Mouse (Mus musculus) kidney, adult 2 months (tissue): ENCODE measurements around the gene Actn1.
"Not testable (repeated sequence)": the region's sequence is repeated elsewhere in the genome, so short reads cannot be mapped to it uniquely, and the experiment has no call there.

ENCODE experiments used
- CTCF ChIP-seq: fragments of 200-500 bp; conservative IDR thresholded peaks from 2 replicates; pipeline ENCODE4 v1.5.1; 2011; ENCODE audit warnings: low read depth, mild to moderate bottlenecking, control low read depth, low read length, moderate library complexity, mixed read lengths; ENCODE audit not compliant: insufficient read depth, insufficient read length
- POLR2A ChIP-seq: fragments of 200-500 bp; IDR thresholded peaks from one replicate; pipeline ENCODE4 v1.6.1; 2011; ENCODE audit warnings: low read depth, low read length, control low read depth

DNA sequence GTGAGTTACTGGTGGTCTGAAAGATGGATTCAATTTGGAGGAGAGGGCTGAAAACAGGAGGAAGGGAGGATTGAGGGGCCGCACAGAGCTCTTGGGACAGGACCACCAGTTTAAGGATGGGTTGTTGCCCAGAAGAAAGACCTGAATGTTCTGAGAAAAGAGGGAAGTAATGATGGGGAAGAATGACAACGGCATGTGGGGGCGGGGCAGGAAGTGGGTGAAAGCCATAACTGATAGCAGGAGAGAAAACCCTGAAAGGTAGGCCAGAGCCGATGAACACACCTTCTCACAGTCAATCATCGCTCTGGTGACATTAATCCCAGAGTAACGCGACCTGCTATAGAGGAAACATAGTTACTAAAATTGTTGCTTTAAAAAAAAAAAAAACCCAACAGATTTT, 4.2 kb upstream of the Actn1 start:
- TF ChIP-seq CTCF, POLR2A: not testable (repeated sequence)
